Comparison of ENCODE assay signal across 8 mouse cellular contexts in genomic region chr16:5471321-5471720, GRCm38 (mm10).
DNase-seq lines count a peak whose midpoint lies in the region; ATAC-seq and TF ChIP-seq lines count a peak whose summit lies in the region.

No protein-coding gene starts in this region.

- H3K4me1 ChIP-seq in lung, postnatal 0 days (ENCODE audit: insufficient read depth, low read depth, low read length) = no peaks in the 10 kb centered on the region

- TF ChIP-seq CTCF in gastrocnemius, adult 2 months (IDR thresholded peaks at IDR 0.05) = peak; percentile 61
- TF ChIP-seq CTCF in lung, postnatal 0 days (IDR thresholded peaks at IDR 0.05) = peak; percentile 61

- no peaks in the 10 kb centered on the region for H3K9me3 ChIP-seq in lung, postnatal 0 days (ENCODE audit: low read length)

- intact Hi-C loops in gastrocnemius, adult 2 months (cut with DNase I) = loop anchor here (5.0 kb wide), 1 partner anchor 461 kb away; no protein-coding TSS in a partner anchor

- no peak for ATAC-seq in lung, postnatal 0 days

- no peak overlapping the region for H3K4me2 ChIP-seq in lung, postnatal 0 days (replicated peaks; ENCODE audit: low read depth, low read length)

- no peak overlapping the region for H3K27ac ChIP-seq in gastrocnemius, adult 2 months
- no peak overlapping the region for H3K27ac ChIP-seq in lung, postnatal 0 days (ENCODE audit: low read length)

- WGBS in lung, postnatal 0 days = 17% methylated on average over 5 of the region's 5 CpGs

- H3K27me3 ChIP-seq in lung, postnatal 0 days (replicated peaks; ENCODE audit: insufficient read depth, low read length) = no peaks in the 10 kb centered on the region

- H3K9ac ChIP-seq in lung, postnatal 0 days (replicated peaks; ENCODE audit: low read depth) = no peak overlapping the region

- no peak for TF ChIP-seq EP300 in lung, postnatal 0 days (IDR thresholded peaks at IDR 0.05)

- no peaks in the 10 kb centered on the region for H3K36me3 ChIP-seq in lung, postnatal 0 days (ENCODE audit: insufficient read depth, low read length)

- peak; percentile 24 for DNase-seq in gastrocnemius, adult 2 months
- DNase-seq in gastrocnemius, postnatal 25 days = no peak
- peak; percentile 13 for DNase-seq in ovary, postnatal 36 days (ENCODE audit: low spot score)
- DNase-seq in ovary, adult 18-20 months (ENCODE audit: low spot score) = no peak
- peak; percentile 71 for DNase-seq in brain, adult 2 months (ENCODE audit: low read depth, low spot score)
- peak; percentile 31 for DNase-seq in hindlimb bud, embryonic 11.5 days (ENCODE audit: extremely low spot score, low read depth, low spot score)
- DNase-seq in lung, postnatal 0 days (ENCODE audit: low spot score) = peak; percentile 14
- peak; percentile 36 to 46 for DNase-seq in thymus, postnatal 36 days

- H3K4me3 ChIP-seq in gastrocnemius, adult 2 months = no peak overlapping the region
- H3K4me3 ChIP-seq in lung, postnatal 0 days (ENCODE audit: low read depth, low read length) = no peak overlapping the region

Comparison
In these comparisons a context has a peak if more than half of its experiments do, and no peak if none do; other contexts are left out.
1. DNase-seq: peak in gastrocnemius, adult 2 months (single experiment), ovary, postnatal 36 days (single experiment), brain, adult 2 months (single experiment), hindlimb bud, embryonic 11.5 days (single experiment), lung, postnatal 0 days (single experiment) and thymus, postnatal 36 days (2 of 2); none in gastrocnemius, postnatal 25 days (single experiment) and ovary, adult 18-20 months (single experiment).